Mouse (Mus musculus): ENCODE measurements around the gene Sfxn3.

DNA sequence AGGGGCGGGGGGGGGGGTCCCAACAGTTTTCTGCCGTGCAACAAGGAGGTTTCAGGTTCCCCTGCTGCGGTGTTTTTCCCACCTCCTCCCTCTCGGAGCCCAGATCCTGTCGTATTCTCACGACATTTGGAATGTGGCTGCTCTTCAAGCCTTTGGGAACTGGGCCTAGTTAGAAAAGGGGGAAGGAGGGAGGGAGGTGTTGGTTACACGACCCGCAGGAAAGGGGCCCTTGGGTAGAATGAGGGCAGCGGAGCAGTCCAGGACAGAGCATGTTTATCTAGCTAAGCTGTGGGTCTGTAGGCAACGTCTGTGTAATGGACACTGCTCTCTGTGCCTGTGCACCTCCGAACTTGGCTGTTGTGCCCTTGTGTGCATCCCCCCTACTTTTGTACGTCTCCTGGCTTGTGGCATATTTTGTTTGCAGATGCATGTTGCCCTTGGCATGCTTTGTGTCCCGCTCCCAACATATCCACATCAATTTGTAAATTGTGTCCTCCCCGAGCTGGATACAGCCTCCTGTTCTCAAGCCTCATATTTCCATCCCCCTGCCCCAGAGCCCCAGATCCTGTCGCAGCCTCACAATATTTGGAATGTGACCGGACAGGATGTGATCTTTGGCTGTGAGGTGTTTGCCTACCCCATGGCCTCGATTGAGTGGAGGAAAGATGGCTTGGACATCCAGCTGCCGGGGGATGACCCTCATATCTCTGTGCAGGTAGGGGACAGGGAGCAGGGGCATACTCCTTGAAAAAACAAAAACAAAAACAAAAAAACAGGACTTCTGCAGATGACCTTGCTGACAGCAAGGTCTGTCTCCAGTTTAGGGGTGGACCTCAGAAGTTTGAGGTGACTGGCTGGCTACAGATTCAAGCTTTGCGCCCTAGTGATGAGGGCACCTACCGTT, 30.7 kb downstream of the Sfxn3 start:
- TF ChIP-seq MAX (IDR thresholded peaks at IDR 0.05; ENCODE audit: low read depth) (no peak), SRF (IDR thresholded peaks at IDR 0.05; ENCODE audit: control insufficient read depth, insufficient read length, low read depth) (no peak)
